Mouse (Mus musculus): ENCODE results near the gene Amy2a3.
"Not testable (repeated sequence)": the region's sequence is repeated elsewhere in the genome, so short reads cannot be mapped to it uniquely, and the experiment has no call there.

Amy2a3 gene

GRCm38 (mm10) chr3:113323952-113324351 is at the start of gene Amy2a3:
Amy2a3 (minus strand) TSS chr3:113324052.
- not testable (repeated sequence) for DNase-seq (ENCODE audit: low spot score in 2 of 2)

GRCm38 (mm10) chr3:113356558-113356957 is 32.7 kb upstream of the Amy2a3 start, which contains the start of gene Amy2a2:
Amy2a2 (minus strand) TSS chr3:113356658.
- DNase-seq (ENCODE audit: low spot score in 2 of 2): not testable (repeated sequence)

- DNase-seq (ENCODE audit: low spot score in 2 of 2): not testable (repeated sequence)
These were observed 21.6 kb upstream of the Amy2a3 start for GRCm38 (mm10) chr3:113345484-113345883.

DNA sequence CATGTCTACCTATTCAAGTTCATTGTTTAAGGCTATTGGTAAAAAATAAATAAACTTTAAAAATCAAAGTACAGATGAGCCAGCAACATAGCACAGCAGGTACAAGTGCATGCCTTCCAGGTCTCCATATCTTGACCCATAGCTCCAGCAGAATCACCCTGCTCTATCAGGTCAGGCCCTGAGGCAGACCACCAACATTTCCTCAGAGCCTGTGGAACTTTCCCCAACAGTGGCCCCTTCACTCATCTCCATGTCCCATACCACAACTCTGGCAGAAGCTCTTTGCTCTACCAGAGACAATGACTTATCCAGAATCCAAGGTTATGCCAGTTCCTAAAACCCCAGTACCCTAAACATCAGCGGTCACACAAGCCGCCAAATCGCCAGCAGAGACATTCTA is 10.9 kb downstream of the Amy2a3 start:
- DNase-seq (ENCODE audit: low spot score in 2 of 2): not testable (repeated sequence)

GRCm38 (mm10) chr3:113291349-113291748 is 32.5 kb downstream of the Amy2a3 start, which contains the start of gene Amy2a4:
Amy2a4 (minus strand) TSS chr3:113291449.
- not testable (repeated sequence) for DNase-seq (ENCODE audit: low spot score in 2 of 2)

GRCm38 (mm10) chr3:113280285-113280684 is 43.6 kb downstream of the Amy2a3 start:
- DNase-seq (ENCODE audit: low spot score in 2 of 2): not testable (repeated sequence)

DNA sequence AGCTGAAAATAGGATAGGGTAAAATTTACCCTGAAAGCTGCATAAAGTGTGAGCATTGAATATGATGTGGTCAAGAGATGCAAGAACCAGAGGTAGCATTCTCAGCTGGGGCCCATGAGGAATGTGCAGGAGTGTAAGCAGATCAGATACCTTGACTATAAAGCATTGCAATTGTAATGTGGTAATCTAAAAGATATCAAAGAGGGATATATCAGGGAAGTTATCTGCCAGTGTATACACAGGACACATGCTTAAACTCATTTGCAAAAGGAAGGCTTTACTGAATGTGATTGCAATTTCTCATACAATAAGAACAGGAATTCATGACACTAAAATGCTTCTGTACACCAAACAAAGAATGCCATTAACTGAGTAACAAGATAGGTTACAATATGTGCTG is 44.3 kb downstream of the Amy2a3 start:
- not testable (repeated sequence) for DNase-seq (ENCODE audit: low spot score in 2 of 2)
